Mouse (Mus musculus): Measurements from ENCODE around the gene Stom.

The Stom gene

DNA sequence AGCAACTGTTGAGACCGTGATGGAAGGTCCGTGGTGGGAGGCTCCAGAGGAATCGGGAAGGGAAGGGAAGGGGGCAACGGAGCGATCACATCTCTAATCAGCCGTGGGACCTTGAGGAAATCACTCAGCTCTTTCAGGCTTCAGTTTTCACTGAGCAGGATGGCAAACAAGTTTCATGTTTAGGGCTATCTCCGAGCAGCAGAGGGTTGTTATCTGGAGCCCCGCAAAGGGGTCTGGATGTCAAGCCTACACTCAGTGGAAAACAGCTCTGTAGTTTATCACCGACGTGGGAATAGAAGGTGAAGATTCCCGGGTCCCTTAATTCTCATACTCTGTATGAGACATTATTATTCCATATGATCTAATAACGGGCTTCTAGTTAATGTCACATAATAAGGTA is 18.4 kb downstream of the Stom start:
- DNase-seq (ENCODE audit: low spot score): no peak

DNA sequence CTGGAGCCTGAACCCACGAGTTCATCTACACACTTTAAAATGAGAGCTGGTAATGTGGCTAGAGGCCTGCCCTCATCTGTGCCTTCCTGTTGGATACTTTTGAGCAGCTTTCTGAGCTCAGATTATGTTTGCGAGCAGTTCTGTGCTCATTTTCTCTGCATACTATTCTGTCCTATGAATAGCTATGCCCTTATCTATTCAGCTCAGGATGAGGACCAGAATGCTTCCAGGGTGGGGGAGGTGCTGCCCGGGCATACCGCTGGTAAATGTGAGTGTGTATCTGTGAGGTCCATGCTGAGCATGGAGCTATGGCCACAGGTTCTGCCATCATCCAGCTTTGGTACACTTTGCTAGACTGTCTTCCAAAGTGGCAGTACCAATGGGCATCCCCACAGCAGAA is 19.2 kb downstream of the Stom start:
- peak; percentile 62 for DNase-seq (ENCODE audit: low spot score)

DNA sequence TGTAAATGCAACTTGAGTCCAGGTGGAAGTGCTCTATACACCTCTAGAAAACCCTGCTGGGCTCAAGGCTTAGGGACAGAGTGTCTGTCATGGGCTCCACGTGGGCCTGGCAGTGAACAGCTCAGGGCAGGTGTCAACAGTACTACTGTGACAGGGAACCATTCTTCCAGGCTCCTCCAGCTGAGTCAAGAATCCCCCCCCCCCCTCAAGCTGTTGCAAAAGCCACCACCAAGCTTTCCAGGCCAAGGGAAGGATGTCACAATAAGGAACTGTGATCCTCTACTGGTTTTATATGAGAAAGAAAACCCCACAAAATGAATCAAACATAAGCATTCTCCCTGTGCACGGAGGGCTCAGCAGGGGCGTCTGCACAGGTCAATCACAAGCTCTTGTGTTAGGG is 22.5 kb downstream of the Stom start:
- DNase-seq (ENCODE audit: low spot score): no peak

DNA sequence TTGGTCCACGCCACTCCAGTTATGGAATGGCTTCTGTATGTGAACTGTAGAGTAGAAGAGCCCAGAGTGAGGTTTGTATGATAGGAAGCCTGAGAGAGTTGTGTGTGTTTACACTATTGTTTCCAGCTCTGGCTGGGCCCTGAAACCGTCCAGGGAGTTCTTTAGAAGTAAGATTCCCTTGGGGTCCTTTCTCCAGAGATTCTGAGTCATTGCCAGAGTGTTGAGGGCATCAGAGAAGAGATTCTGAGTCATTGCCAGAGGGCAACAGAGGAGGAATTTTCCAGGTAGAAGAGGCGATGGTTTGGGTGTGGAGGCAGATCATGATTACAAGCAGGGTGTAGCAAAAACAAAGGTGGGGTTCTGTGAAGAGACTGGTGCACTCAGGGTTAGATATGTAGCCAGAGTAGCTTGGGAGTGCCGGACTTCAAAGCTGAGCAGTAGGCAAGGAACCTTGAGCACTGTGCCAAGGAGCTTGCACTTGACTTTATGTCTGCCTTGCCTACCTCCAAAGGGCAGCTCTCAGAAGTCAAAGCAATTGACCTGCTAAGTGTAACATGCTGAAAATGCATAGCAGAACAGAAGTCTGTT is 26.8 kb downstream of the Stom start:
- DNase-seq (ENCODE audit: low spot score): no peak

DNA sequence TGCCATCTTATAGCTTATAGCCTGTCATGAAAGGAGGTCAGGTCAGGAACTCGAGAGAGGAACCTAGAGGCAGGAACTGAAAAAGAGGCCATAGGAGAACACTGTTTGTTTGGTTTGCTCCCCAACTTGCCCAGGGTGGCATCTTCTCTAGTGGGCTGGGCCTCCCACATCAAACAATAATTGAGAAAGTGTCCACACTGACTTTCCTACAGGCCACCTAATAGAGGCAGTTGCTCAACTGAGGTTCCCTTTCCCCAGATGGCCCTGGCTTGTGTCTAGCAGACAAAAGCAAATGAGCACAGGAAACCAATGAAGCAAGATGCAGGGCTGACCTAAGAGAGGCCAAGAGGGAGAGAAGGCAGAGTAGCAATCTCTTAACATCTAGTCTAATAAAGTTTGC is 28.6 kb downstream of the Stom start:
- DNase-seq (ENCODE audit: low spot score): no peak

DNA sequence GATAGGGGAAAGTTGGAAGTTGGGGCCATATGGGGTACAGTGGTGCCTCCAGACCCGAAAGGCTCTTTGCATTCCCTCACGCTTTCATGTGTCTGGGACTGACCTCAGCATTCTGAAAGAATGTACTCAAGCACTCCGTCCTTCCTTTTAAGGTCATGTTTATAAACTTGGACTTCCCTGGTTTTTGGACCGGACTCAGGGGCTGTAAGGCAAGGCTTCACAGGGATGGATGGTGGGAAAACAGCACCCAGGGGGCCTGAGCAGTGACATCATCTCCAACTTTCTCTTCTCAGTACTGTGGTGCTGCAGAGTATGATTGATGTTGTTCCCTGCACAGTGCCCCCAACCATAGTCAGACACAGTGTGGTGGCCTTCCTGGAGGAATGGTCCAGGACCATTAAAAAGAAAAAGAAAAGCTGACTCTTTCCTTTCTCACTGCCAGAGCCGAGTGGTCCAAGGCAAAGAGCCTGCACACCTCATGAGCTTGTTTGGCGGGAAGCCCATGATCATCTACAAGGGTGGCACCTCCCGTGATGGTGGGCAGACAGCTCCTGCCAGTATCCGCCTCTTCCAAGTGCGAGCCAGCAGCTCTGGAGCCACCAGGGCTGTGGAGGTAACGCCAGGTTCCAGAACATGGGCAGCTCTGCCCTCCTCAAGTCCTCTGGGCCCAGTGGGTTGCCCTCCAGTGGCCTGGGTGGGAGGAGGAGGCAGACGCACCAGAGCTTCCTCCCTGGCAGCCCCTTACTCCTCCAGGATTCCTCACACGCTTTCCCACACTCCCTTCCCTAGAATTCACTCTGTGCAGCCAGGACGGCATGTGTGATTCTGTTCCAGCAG is 34.5 kb downstream of the Stom start:
- DNase-seq (ENCODE audit: low spot score): no peak

DNA sequence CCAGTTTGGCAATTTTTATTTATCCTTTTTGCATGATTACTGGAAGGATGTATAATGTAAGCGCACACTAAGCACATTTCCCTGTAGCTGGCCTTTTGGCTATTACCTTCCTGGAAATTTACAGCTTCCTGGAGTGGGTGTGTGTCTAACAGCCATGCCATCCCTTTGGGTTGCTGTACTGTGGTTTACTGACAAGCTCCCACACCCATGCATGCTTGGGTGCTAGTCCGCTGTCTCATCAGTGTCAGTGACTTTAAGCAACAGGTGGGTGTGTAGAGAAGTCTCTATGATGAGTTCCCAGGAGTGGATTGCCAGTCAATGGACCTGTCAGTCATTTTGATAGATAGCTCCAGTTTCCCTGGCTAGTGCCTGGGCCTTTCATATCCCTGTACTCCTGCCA is 37.3 kb downstream of the Stom start:
- no peak for DNase-seq (ENCODE audit: low spot score)

DNA sequence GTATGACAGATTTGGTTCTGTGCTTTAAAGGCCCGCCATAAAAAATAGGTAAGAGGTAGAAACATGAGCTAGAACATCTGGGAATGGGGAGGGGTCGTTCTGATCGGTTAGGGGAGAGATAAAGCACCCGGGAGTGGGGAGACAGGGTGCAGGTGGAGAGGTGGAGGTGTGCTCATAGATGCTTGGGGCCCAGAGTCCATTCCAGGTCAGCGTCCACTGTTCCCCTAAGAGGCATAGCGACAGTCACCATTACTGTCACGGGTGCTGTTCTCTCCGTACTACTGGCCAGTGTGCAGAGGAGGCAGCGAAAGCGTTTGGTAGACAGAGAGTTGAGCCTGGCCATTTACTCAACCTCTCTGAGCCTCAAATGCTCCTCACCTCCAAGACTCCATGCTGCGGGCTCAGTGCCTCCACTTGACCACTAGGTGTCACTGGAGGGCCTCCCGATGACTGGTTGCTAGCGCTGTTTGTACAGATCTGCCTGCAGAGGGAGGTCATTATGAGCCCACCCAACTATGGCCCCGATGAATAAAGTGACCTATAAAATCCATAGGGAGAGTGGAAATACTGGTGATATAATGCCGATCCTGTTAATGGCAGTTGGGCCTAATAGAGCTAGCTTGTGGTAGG is 39.0 kb downstream of the Stom start:
- peak; percentile 78 for DNase-seq (ENCODE audit: low spot score)

DNA sequence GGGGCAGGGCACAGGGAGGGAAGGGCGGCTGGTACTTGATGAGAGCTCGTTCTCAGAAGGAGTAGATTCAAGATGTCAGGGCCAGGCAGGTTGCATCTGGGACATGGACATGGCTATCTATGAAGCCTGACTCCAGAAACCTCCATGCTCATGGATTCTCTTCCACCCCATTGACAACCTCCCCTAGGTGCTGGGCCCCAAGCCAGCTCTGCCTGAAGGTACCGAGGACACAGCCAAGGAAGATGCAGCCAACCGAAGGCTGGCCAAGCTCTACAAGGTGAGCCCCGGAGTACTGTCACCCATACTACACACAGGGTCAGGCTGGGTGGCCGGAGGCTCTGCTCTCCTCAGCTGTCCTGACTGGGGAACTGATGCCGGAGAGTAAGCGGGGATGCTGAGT is 43.5 kb downstream of the Stom start:
- no peak for DNase-seq (ENCODE audit: low spot score)

DNA sequence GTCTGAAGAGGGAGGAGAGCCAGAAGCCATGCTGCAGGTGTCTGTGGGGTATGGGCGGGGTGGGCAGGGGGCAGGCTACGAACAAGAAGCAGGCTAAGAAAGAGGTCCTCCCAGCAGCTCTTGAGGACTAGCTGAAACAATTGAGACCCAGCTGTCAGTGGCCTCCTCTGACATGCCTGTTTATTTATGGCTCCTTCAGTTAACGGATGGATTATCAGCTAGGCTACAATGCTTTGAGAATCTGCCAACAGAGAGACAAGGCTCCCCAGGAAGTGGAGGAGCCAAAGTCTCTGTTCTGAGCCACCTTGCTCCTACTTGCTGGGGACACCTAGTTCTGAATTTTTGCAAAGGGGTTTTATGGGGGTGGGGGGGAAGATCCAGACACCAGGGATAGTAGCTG is 44.1 kb downstream of the Stom start:
- no peak for DNase-seq (ENCODE audit: low spot score)

DNA sequence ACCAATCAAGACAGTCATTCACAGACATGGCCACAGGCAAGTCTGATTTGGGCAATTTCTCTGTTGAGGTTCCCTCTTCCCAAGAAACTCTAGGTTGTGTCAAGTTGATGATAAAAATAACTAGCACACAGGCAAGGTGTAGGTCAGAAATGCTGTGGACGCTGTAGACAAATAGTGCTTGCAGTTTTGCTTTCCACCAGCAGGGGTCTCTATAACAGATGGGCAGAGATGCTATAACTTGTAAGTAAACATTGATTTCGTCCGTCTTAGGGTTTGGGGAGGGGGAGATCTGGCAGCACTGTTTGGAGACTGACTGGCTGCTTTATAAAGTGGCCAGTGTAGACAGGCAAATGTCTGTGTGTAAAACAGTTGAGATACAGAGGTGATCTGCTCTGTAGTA is 44.9 kb downstream of the Stom start:
- DNase-seq (ENCODE audit: low spot score): peak; percentile 65

DNA sequence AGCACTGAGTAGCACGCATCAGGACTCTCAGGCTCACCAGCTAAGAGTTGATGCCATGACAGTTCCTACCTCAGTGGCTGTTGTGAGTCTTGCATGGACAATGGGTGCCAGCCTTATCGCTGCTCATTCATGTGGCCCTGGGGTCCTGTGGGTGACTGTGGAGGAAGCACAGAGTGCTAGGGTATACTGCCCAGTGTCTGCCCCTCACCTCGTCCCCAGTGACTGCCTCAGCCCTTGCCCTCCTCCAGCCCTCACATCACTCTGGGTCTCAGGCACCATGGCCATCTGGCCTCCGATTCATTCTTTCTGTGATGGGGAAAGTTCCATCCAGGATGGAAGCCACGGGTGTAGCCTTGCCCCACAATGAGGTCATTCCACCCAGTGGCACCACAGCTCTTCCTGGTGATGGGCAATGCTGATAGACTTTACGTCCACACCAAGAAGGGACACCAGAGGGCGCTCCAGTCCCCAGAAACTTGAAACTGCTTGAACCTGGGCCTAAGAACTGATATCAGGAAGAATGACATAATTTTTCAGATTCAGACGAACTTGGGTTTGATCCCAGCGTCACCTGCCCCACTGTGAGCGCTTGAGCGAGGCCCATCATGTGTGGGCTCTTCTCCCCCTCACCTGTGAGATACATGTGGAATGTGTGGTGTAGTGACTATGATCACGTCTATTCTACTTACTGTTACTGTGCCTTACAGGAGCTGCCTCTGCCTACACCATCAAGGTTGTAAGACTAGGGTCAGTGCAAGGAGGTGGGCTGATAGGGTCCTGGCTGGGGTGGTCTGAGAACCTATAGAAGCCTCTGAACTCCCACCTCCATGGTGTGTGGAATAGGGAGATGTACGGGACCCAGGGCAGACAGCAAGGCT is 47.8 kb downstream of the Stom start:
- DNase-seq (ENCODE audit: low spot score): peak; percentile 79

DNA sequence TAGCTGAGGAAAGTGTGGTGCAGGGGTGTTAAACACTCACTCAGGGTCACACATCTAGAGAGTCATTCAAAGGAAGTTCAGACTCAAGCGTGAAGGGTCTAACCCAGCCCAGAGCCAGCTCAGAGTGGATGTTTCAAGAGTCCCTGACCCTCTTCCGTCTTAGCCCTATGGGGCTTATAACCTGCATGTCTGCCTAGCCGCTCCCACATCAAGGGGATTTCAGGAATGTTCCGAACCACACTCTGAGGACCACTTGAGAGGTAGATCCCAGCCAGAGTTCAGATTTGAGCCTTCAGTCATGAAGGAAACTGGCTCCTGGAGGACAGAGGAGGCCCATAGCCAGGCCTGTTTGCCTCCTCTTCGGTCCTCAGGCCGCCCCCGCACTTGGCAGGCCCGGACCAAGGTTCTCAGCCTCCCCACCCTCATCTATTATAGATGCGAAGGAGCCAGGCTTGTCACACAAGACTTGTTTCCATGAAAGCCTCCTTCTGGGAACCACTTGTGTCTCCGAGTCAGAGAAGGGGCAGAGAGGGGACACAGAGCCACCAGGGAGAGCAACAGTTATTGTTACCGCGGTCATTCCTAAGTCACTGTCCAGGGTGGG is 49.7 kb downstream of the Stom start:
- no peak for DNase-seq (ENCODE audit: low spot score)

DNA sequence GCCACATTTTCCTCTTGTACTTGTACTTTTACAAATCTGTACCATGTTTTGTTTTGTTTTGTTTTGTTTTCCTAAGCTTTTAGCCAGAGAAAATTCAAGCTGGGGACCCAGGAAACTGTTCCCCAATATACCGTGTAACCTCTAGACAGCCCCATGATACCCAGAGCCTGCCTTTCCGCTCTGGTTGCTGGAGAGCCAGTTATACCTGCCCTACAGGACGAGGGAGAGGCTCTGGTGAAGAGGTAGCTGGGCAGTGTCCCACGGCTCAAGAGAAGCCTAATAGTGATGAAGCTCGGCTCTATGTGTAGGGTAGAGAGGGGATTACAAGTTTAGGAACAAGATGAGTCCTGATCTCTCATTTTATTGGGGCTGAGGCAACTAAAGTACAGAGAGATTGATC is 51.6 kb downstream of the Stom start:
- no peak for DNase-seq (ENCODE audit: low spot score)

DNA sequence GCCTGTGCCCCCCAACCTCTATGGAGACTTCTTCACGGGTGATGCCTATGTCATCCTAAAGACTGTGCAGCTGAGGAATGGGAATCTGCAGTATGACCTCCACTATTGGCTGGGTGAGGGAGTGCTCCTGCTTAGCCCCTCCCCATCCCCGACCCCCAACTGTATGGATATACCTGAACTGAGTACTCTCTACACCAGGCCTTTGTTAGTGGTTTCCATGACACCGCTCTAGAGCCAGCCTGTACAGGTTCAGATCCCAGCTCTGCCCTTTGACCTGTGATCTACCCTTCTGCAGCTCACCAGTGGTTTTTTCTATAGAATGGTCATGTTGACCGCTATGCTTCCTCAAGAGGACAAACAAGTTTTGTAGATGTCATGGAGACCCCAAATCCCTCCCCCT is 52.8 kb downstream of the Stom start:
- DNase-seq (ENCODE audit: low spot score): no peak

DNA sequence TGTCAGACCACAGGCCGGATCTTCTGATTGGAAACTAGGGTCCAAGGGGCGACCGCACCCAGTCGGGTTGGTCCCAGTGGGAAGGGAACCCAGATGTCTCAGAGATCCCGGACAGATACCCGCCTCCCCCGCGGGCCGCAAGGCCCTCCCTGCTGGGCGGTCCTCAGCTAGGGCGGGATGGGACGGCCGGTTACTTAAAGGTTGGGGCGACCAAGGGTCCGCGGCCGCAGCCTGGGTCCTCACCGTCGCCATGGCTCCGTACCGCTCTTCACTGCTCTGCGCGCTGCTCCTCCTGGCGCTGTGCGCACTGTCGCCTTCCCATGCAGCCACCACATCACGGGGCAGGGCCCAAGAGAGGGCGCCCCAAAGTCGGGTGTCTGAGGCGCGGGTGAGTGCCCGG is 54.6 kb downstream of the Stom start:
- no peak for DNase-seq (ENCODE audit: low spot score)

DNA sequence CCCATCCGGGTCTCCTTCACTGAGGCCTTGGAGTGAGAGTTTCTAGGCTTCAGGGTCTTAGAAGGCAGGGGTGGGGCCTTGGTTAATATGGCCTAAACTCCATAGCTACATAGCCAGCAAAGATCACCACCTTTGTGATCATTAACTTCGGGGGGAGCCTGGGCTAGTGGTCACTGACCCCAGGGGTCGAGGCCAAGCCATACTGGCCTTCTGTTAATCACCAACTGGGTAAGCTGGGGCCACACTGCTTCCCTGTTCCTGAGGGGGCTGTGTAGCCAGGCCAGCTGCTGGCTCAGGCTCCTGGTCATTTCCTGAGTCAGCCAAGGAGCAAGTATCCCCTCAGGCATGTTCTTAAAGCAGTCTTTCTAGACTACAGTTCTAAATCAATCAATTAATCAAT is 56.8 kb downstream of the Stom start:
- DNase-seq (ENCODE audit: low spot score): no peak

DNA sequence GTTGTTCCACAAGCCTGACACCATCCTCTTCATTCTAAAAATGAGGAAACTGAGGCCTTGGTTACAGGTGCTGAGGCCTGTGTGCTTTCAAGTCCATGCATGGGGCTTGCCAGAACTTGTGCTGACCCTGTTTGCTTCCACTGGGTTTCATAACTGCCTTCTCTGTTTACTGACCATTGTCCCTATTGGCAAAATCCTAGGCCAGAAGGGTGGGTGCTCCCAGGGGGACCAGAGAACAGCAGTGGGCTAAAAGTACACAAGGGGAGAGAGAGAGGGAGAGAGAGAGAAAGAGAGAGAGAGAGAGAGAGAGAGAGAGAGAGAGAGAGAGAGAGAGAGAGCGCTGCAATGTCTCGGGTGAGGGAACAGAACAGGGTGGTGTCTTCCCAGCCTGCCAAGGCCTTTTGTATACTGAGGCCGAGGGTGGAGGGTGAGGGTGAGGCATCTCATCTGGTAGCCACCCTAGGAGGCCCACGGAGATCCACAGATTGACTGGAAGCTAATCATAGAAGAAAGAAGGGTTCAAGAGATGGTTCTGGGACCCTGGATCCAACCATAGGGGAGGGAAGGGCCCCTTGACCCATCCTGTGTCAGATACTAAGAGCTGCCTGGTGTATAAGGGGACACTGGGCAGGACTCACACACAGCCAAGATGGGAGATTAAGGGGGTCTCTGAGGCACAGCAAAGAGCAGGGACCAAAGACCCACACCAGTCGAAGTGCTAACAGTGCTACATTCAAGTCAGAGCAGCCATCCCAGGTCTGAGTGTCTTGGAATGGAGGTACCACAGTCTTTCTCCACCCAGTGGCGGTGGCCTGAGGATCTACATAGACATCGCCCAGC is 58.2 kb downstream of the Stom start:
- DNase-seq (ENCODE audit: low spot score): no peak

DNA sequence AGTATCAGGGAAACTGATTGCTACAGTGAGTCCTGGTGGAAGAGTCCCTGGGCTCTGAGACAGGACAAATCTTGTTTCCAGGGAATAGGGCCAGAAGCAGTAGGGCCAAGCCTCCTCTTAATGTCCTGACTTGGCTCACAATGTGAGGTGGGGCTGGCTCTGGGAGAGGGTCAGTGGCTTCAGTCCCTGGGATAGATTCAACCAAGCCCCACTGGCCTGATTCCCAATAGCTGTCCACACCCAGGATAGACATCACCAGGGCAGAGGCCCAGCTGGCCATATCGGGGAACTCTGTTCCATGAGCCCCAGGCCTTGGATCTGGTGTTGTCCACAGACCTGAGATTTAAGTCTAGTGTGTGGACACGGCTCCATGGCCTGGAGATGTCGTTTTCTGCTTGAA is 59.1 kb downstream of the Stom start:
- no peak for DNase-seq (ENCODE audit: low spot score)

DNA sequence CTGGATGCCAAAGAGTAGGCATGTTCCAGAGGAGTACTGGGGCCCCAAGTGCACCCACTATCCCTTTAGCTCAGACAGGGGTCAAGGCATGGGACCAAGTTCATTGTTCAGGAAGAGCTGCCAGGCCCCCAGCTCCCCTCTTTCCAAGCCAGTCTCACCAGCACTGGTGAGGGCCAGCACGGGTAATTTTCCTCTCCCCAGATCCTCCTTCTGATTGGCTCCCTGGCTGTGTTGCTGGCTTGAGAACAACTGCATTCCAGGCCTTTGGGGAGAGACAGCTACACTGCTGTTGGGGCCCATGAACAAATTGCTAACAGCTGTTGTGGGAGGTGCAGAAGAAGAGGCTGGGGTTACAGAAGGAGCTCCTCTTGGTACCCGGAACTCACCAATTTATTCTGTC is 63.2 kb downstream of the Stom start:
- no peak for DNase-seq (ENCODE audit: low spot score)

DNA sequence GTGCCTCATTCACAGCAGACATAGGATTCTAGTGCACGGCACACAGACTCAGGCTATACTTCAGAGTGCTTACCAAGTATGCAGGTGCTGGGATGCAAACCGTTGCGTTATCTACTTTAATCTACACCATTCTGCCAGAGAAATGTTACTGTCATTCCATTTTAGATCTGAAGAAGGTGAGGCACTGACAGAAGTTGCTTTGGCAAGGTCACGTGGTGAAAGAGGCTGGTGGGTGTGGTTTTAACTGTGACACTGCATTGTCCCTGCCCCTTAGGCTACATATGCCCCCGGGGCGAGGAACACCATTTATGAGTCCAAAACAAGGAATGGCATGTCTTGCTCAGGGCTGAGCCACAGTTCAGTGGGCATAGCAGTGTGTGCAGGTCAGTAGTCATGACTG is 63.9 kb downstream of the Stom start:
- no peak for DNase-seq (ENCODE audit: low spot score)
